Mouse (Mus musculus): ENCODE data around the gene Calca. TPM values are rescaled to one million over a fixed set of nuclear protein-coding genes. Genes with fewer than 3 reads are reported as not detected.
"Not testable (repeated sequence)": the region's sequence is repeated elsewhere in the genome, so short reads cannot be mapped to it uniquely, and the experiment has no call there.

Calca gene
- total and polyA plus RNA-seq, 3 experiments, result 2.1 TPM; not detected in 2

DNA sequence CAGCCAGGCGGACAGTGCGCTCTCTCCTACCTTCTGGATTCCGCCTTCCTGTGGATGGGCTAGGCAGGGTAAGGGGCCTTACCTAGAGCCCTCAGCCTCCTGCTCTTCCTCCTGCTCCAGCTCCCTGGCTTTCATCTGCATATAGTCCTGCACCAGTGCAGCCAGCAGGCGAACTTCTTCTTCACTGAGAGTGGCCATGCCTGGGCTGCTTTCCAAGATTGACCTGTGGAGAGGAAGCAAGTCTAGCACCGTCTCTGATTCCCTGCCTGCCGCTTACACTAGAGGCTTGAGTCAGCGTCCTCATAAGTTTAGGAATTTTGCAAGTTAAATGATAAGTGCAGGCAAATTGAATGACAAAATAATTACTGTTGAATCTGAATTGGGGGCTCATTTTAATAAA, 1.8 kb downstream of the Calca start:
- Histone ChIP-seq H3K9me3 (replicated peaks) (no peaks in the 10 kb centered on the region), H3K4me3 (ENCODE audit: low read depth, low read length) (no peak overlapping the region), H3K27me3 (ENCODE audit: insufficient read depth, low read length) (peaks cover 25% of the 10 kb centered on the region), H3K36me3 (replicated peaks) (no peaks in the 10 kb centered on the region), H3K4me1 (ENCODE audit: insufficient read depth, low read depth, low read length) (no peaks in the 10 kb centered on the region)
- no peak for DNase-seq (ENCODE audit: low spot score)
- no peak for ATAC-seq (ENCODE audit: extremely low read depth, insufficient number of reproducible peaks, low FRiP score, poor library complexity, severe bottlenecking)
- TF ChIP-seq POLR2AphosphoS5 (IDR thresholded peaks at IDR 0.05; ENCODE audit: insufficient replicate concordance, low read depth, low read length) (no peak), GATA1 (IDR thresholded peaks at IDR 0.05; ENCODE audit: borderline replicate concordance, low read length) (no peak), TAL1 (conservative IDR thresholded peaks at IDR 0.05; ENCODE audit: low read depth, low read length) (no peak), CTCF (IDR thresholded peaks at IDR 0.05; ENCODE audit: low read depth, low read length) (no peak), GATA2 (IDR thresholded peaks at IDR 0.05; ENCODE audit: borderline replicate concordance, low read depth, low read length) (no peak)

DNA sequence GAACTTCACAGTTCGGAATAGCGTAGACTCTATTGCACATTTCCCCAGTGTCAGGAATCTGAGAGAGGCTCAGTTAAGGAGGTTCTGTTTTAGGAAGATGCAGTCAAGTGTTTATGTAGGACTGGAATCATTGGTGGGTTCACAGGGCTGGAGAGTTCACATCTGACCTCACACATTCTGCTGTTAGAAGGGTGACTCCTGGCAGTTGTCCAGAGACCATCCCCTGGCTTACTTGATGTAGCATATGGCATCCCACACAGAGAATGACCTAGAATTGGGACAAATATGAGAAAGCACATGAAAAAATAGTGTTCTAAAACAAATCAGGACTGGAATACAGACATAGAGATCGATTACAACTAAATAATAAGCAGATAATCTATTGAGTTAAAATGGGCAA, 10.2 kb downstream of the Calca start:
- TF ChIP-seq POLR2AphosphoS5 (IDR thresholded peaks at IDR 0.05; ENCODE audit: insufficient replicate concordance, low read depth, low read length) (no peak), GATA1 (IDR thresholded peaks at IDR 0.05; ENCODE audit: borderline replicate concordance, low read length) (no peak)
- ATAC-seq (ENCODE audit: extremely low read depth, insufficient number of reproducible peaks, low FRiP score, poor library complexity, severe bottlenecking) (no peak), DNase-seq (ENCODE audit: low spot score) (no peak)
- no peaks in the 10 kb centered on the region for H3K36me3 ChIP-seq (replicated peaks)
- H3K27me3 ChIP-seq (ENCODE audit: insufficient read depth, low read length), result 0 out of 2 replicates have a peak, but pooled peaks cover 2% of the 10 kb centered on the region
- H3K4me1 ChIP-seq (ENCODE audit: insufficient read depth, low read depth, low read length), result no peaks in the 10 kb centered on the region
- no peak overlapping the region for H3K4me3 ChIP-seq (ENCODE audit: low read depth, low read length)
- no peaks in the 10 kb centered on the region for H3K9me3 ChIP-seq (replicated peaks)

DNA sequence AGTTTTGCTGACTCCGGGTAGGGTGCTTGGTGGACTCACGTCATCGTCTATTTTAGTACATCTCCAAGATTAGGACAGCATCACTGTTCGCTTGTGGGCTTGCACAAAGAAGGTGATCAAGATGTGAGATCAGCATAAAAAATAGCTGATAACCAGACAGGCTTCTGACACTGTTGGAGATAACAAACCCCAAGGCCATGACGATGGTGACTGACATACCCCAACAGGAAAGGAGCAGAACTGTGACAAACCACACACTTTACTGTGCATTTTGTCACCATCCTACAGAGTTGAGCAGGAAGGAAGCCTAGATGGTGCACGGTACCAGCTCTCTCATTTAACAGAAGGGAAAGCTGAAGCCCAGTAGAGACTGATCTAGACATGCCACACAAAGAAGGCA, 19.4 kb downstream of the Calca start:
- no peaks in the 10 kb centered on the region for H3K4me1 ChIP-seq (ENCODE audit: insufficient read depth, low read depth, low read length)
- no peak for ATAC-seq (ENCODE audit: extremely low read depth, insufficient number of reproducible peaks, low FRiP score, poor library complexity, severe bottlenecking)

DNA sequence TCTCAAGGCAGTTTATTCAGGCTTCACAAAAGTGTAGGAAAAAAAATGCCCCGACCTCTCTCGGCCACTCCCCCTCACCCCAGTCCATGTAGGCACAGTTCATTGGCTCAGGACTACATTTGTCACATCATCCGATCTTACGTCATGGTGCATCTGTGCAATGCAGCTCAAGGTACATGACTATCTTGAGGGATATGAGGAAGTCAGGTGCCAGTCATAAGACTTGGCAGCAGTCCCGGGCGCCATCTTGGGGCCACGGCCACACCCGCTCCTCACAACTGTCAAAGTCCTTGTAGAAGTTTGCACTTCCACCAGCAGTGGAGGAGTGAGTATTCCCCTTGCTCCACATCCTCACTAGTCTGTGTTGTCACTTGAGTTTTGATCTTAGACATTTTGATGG, 41.8 kb downstream of the Calca start:
- H3K4me3 ChIP-seq (ENCODE audit: low read depth, low read length); ATAC-seq (ENCODE audit: extremely low read depth, insufficient number of reproducible peaks, low FRiP score, poor library complexity, severe bottlenecking); H3K9me3 ChIP-seq (replicated peaks); DNase-seq (ENCODE audit: low spot score); H3K27me3 ChIP-seq (ENCODE audit: insufficient read depth, low read length); H3K36me3 ChIP-seq (replicated peaks); H3K4me1 ChIP-seq (ENCODE audit: insufficient read depth, low read depth, low read length): not testable (repeated sequence)

More for the DNA sequence above, 19.4 kb downstream of the Calca start:
- Histone ChIP-seq H3K27me3 (ENCODE audit: insufficient read depth, low read length) (0 out of 2 replicates have a peak, but pooled peaks cover 2% of the 10 kb centered on the region), H3K4me3 (ENCODE audit: low read depth, low read length) (no peak overlapping the region), H3K9me3 (replicated peaks) (no peaks in the 10 kb centered on the region), H3K36me3 (replicated peaks) (no peaks in the 10 kb centered on the region)
- no peak for TF ChIP-seq GATA2 (IDR thresholded peaks at IDR 0.05; ENCODE audit: borderline replicate concordance, low read depth, low read length)
- DNase-seq (ENCODE audit: low spot score), result no peak

DNA sequence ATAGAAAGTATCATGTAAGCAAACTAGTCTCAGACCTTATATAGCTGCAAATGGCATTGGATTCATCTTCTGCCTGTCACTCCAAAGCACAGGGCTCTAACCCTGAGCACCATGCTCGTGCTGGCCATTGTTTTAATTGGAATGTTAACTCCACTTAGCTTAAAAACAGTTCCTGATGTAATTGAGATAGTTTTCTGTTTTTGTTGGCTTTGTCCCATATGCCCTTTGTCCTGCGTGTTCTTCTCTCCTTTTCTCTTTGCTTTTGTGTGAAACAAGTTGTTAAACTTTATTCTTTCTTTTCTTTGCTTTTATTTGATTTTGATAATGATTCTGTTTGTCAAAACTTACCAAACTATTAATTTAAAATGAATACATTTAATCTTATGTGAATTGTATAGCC, 53.7 kb downstream of the Calca start:
- ATAC-seq (ENCODE audit: extremely low read depth, insufficient number of reproducible peaks, low FRiP score, poor library complexity, severe bottlenecking) (no peak), DNase-seq (ENCODE audit: low spot score) (no peak)
- H3K4me3 ChIP-seq (ENCODE audit: low read depth, low read length), result no peak overlapping the region
- H3K36me3 ChIP-seq (replicated peaks), result no peaks in the 10 kb centered on the region
- TF ChIP-seq TAL1 (conservative IDR thresholded peaks at IDR 0.05; ENCODE audit: low read depth, low read length) (no peak), CTCF (IDR thresholded peaks at IDR 0.05; ENCODE audit: low read depth, low read length) (no peak)
- H3K4me1 ChIP-seq (ENCODE audit: insufficient read depth, low read depth, low read length), result peaks cover 6% of the 10 kb centered on the region; the same call in 1 of the 2 replicates
- H3K27me3 ChIP-seq (ENCODE audit: insufficient read depth, low read length), result no peaks in the 10 kb centered on the region
- no peaks in the 10 kb centered on the region for H3K9me3 ChIP-seq (replicated peaks)

Other genes starting within 250 kb of the Calca start
- gene Pde3b, start 221.1 kb downstream of the Calca start, total RNA-seq (2014; fragmentation: Nextera tagmentation), result 9.5 and 14.7 TPM in 2 replicates
- gene Pde3b, start 221.1 kb downstream of the Calca start, total RNA-seq (2017), result 0.82 and 1.1 TPM in 2 replicates
- 0.12 TPM in 1 of 2 replicates, not detected in the other for gene Pde3b, start 221.1 kb downstream of the Calca start, polyA plus RNA-seq (2012)
- not detected in 2 replicates for gene Cyp2r1, start 73.4 kb downstream of the Calca start, total RNA-seq (2014; fragmentation: Nextera tagmentation)
- 0.06 and 0.16 TPM in 2 replicates for gene Cyp2r1, start 73.4 kb downstream of the Calca start, total RNA-seq (2017)
- gene Cyp2r1, start 73.4 kb downstream of the Calca start, polyA plus RNA-seq (2012), result not detected in 2 replicates
- gene Calcb, start 82.3 kb upstream of the Calca start, total RNA-seq (2014; fragmentation: Nextera tagmentation), result not detected in 2 replicates
- gene Calcb, start 82.3 kb upstream of the Calca start, total RNA-seq (2017), result not detected in 2 replicates
- gene Calcb, start 82.3 kb upstream of the Calca start, polyA plus RNA-seq (2012), result not detected in 2 replicates
- gene Insc, start 107.3 kb upstream of the Calca start, total RNA-seq (2014; fragmentation: Nextera tagmentation), result not detected in 2 replicates
- not detected in 2 replicates for gene Insc, start 107.3 kb upstream of the Calca start, total RNA-seq (2017)
- gene Insc, start 107.3 kb upstream of the Calca start, polyA plus RNA-seq (2012), result not detected in 2 replicates